Mouse (Mus musculus) mouse trophoblast stem cell (cell line): ENCODE measurements around the gene B3gnt9.

Experiments
- in situ Hi-C, 2 experiments: fragments of 300-500 bp; cut with MseI, MboI; formaldehyde crosslinking; loops; 2 replicates in 1 of 2; 3 replicates in 1 of 2; pipeline ENCODE4 v1.15.1; 2025

Gene B3gnt9

GRCm38 (mm10) chr8:105214104-105214503 is 40.8 kb downstream of the B3gnt9 start:
- in situ Hi-C loops: no loop called here

- in situ Hi-C loops: no loop called here
Observed at GRCm38 (mm10) chr8:105209153-105210110, 45.5 kb downstream of the B3gnt9 start.

- in situ Hi-C loops: no loop called here
Observed at GRCm38 (mm10) chr8:105207675-105208273, 47.2 kb downstream of the B3gnt9 start.

- in situ Hi-C loops: no loop called here
Observed at GRCm38 (mm10) chr8:105206766-105207275, 48.1 kb downstream of the B3gnt9 start.

- in situ Hi-C loops: no loop called here
Observed at GRCm38 (mm10) chr8:105205748-105206147, 49.2 kb downstream of the B3gnt9 start.
